Mouse (Mus musculus) G1E (cell line): Measurements from ENCODE around the gene Hs6st1. TPM values are rescaled to one million over a fixed set of nuclear protein-coding genes. Genes with fewer than 3 reads are reported as not detected.

Experiments
- ATAC-seq: 2 replicates; pipeline ENCODE4 v1.8.0; 2016; ENCODE audit warnings: mild to moderate bottlenecking; ENCODE audit not compliant: insufficient number of reproducible peaks, poor library complexity, low FRiP score, severe bottlenecking; ENCODE audit errors: extremely low read depth
- DNase-seq: peaks from one replicate; pipeline ENCODE4 v3.0.0; 2012; ENCODE audit warnings: low spot score
- H3K27me3 ChIP-seq: 2 replicates; pipeline ENCODE4 v1.6.1; 2012; ENCODE audit warnings: mild to moderate bottlenecking, low read length, inconsistent platforms; ENCODE audit not compliant: insufficient read depth
- H3K36me3 ChIP-seq: replicated peaks from 2 replicates; pipeline ENCODE3; 2012; ENCODE audit warnings: mild to moderate bottlenecking, inconsistent platforms
- H3K4me1 ChIP-seq: 2 replicates; pipeline ENCODE4 v1.6.1; 2012; ENCODE audit warnings: low read depth, low read length, inconsistent platforms, mixed read lengths; ENCODE audit not compliant: insufficient read depth
- H3K4me3 ChIP-seq: 2 replicates; pipeline ENCODE4 v1.5.1; 2012; ENCODE audit warnings: low read depth, mild to moderate bottlenecking, inconsistent platforms, low read length, moderate library complexity, mixed read lengths
- H3K9me3 ChIP-seq: replicated peaks from 2 replicates; pipeline ENCODE4 v1.6.1; 2012; ENCODE audit warnings: inconsistent platforms
- CTCF ChIP-seq: IDR thresholded peaks from 2 replicates; pipeline ENCODE4 v1.5.1; 2012; ENCODE audit warnings: low read depth, low read length, inconsistent platforms, mixed read lengths
- GATA1 ChIP-seq: IDR thresholded peaks from 2 replicates; pipeline ENCODE4 v1.6.1; 2012; ENCODE audit warnings: borderline replicate concordance, low read length, inconsistent platforms, mixed read lengths
- GATA2 ChIP-seq: IDR thresholded peaks from 2 replicates; pipeline ENCODE4 v1.6.1; 2012; ENCODE audit warnings: low read depth, low read length, inconsistent platforms, borderline replicate concordance
- POLR2AphosphoS5 ChIP-seq: IDR thresholded peaks from 2 replicates; pipeline ENCODE4 v1.6.1; 2012; ENCODE audit warnings: low read depth, low read length, inconsistent platforms; ENCODE audit not compliant: insufficient replicate concordance
- TAL1 ChIP-seq: conservative IDR thresholded peaks from 2 replicates; pipeline ENCODE4 v1.6.1; 2012; ENCODE audit warnings: low read depth, low read length, inconsistent platforms, mixed read lengths
- polyA plus RNA-seq: library from polyadenylated mRNA; stranded (reverse); fragments of >175 nt; gene quantifications from 2 replicates; pipeline ENCODE4 v1.2.3, GENCODE M21; 2012
- total RNA-seq, 2 experiments: library from RNA; stranded (forward) in 1 of 2; stranded (reverse) in 1 of 2; fragments of 200-1000 nt in 1 of 2; fragments of >200 nt in 1 of 2; fragmentation: Nextera tagmentation in 1 of 2; gene quantifications; 2 replicates each; pipeline ENCODE4 v1.2.3; 2014 to 2017

Hs6st1 gene
- total and polyA plus RNA-seq, 3 experiments: 29.3 to 62.9 (median 54.9) TPM

DNA sequence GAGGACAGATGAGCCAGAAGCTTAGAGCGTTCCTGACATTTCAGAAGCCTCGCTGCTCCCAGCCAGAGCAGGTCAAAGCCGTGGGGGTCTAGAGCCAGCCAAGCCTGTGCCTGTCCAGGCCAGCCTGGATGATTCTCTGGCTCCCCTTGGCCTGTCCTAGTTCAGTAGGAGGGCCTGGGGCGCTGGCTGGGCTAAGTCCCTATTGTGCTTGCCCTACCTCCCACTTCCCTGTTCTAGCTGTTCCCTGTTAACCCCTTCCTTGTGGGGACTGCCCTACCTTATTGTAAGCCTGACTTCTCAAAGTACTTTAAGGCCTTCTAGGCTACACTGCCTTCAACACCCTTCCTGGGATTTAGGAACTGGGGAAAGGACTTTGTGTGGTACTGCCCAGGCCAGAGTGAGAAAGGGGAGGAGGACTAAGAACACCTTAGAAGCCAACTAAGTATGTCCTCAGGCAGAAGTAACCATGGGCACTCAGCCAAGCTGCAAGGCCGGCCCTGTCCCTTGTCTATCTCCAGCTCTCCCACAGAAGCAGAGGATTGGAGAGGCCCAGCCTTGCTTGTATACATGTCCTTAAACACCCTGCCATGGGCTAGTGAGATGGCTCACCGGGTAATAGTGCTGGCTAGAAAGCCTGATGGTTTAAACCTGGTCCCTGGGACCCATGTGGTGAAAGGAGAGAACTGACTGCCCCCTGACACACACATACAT is 22.0 kb downstream of the Hs6st1 start:
- Histone ChIP-seq H3K4me3 (peak overlapping the region; percentile 47; the same call in 1 of the 2 replicates), H3K4me1 (peaks cover 71% of the 10 kb centered on the region), H3K36me3 (peaks cover 98% of the 10 kb centered on the region), H3K9me3 (no peaks in the 10 kb centered on the region), H3K27me3 (no peaks in the 10 kb centered on the region)
- DNase-seq: no peak
- TF ChIP-seq CTCF (no peak), TAL1 (no peak), GATA2 (no peak), POLR2AphosphoS5 (no peak), GATA1 (no peak)
- no peak for ATAC-seq

DNA sequence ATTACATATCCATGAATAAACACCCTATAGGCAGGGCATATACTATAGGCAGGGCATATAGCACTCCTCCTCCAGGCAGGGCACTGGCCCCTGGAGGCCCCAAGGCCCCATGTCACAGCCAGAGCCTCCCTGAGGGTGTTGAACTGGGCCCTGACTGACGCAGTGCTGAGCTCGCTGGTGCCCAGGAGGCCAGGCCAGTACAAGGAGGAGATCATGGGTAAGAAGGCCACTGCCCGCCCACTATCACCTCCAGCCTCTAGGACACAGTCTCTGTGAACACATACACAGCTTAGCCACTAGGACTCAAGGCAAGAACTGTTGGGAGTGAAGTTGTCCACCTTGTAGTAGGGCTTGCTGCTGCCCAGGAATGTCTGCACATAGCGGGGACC is 22.5 kb downstream of the Hs6st1 start:
- Histone ChIP-seq H3K4me1 (peaks cover 77% of the 10 kb centered on the region), H3K27me3 (no peaks in the 10 kb centered on the region), H3K9me3 (no peaks in the 10 kb centered on the region), H3K4me3 (peak overlapping the region; percentile 47; the same call in 1 of the 2 replicates), H3K36me3 (peaks cover 98% of the 10 kb centered on the region)
- ATAC-seq (no peak), DNase-seq (no peak)
- TF ChIP-seq GATA2 (no peak), CTCF (no peak), TAL1 (no peak), POLR2AphosphoS5 (no peak), GATA1 (no peak)

DNA sequence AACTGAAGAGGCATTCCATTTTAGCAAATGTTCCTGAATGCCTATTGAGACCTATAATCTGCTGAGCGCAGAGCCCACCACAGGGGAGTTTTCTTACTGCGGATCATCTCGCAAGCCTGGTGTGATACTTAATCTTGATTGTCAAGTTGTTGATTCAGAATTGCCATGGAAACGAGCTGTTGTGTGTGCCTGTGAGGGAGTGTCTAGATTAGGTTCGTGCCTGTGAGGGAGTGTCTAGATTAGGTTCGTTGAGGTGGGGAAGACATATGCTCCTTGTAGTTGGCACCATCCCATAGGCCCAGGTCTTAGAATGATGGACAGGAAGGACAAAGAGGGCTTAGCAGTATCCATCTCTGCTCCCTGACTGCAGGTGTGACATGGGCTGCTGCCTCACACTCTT is 23.0 kb downstream of the Hs6st1 start:
- ATAC-seq (0 out of 2 replicates have a peak, but pooled peaks have one; percentile 12), DNase-seq (no peak)
- H3K27me3 ChIP-seq: no peaks in the 10 kb centered on the region
- H3K36me3 ChIP-seq: peaks cover 98% of the 10 kb centered on the region
- H3K9me3 ChIP-seq: no peaks in the 10 kb centered on the region
- peaks cover 82% of the 10 kb centered on the region for H3K4me1 ChIP-seq
- no peak for TF ChIP-seq POLR2AphosphoS5
- TF ChIP-seq TAL1: peak; percentile 64; the same call in 1 of the 2 replicates
- H3K4me3 ChIP-seq: no peak overlapping the region

DNA sequence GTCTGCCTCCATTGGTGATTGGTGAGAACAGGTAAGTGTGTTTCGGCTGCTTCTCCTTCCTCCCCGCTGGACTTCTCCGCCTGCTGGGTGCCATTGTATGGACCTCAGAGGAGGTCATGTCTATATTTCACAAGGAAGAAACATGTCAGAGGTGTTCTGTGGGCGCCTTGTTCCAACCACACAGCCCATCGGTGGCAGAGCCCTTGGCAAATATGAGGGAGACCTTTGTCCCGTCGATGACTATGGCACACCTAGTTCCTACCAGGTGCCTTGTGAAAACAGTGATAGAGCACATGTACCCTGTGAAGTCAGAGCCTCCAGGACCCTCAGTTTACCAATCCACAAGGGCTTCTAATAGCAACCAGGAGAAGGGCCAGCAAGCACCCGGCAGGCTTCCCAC is 25.5 kb downstream of the Hs6st1 start:
- H3K27me3 ChIP-seq: no peaks in the 10 kb centered on the region
- peaks cover 94% of the 10 kb centered on the region for H3K36me3 ChIP-seq
- peaks cover 86% of the 10 kb centered on the region for H3K4me1 ChIP-seq
- no peak for TF ChIP-seq GATA2
- TF ChIP-seq CTCF: no peak
- TF ChIP-seq TAL1: no peak
- TF ChIP-seq GATA1: no peak
- no peak for TF ChIP-seq POLR2AphosphoS5
- no peak overlapping the region for H3K4me3 ChIP-seq
- ATAC-seq (no peak), DNase-seq (no peak)
- no peaks in the 10 kb centered on the region for H3K9me3 ChIP-seq

DNA sequence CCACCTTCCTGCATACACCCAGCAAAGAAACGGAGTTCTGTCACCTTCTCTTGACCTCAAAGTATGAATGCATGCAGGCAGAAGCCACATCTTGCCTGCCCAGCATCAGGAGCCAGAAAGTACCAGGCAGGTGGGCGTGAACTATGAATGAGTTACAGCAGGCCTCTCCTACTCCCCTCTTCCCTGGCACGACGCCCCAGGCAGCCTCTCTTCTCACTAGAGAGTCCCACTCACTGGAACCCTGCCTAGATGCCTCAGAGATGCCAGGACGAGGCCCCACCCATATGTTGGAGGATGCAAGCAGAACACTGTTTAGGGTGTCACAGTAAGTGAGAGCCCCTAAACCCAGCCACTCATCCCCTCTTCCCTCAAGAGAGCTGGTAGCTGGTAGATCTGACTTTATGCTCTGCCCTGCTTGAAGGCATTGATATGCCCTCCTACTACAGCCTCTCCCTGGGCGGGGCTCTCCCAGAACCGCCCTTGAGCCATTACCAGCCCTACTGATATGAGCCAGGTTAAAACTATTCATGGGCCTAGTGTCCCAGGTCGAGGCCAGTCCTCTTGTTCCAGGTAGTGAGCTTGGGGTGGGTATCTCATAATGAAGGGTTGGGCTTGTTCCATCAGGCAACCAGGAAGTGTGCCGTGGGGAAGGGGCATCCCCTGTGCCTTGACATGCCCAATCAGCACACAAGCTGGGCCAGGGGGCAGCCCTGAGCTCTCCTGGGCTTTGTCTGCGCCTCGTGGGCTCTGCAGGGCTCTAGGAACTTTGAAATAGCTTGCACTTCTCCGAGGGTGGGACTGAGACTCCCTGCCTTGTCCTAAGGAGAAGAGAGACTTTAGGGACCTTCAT is 27.4 kb downstream of the Hs6st1 start:
- peaks cover 89% of the 10 kb centered on the region for H3K36me3 ChIP-seq
- peaks cover 86% of the 10 kb centered on the region for H3K4me1 ChIP-seq
- H3K27me3 ChIP-seq: no peaks in the 10 kb centered on the region
- no peak for DNase-seq
- no peak for ATAC-seq
- H3K9me3 ChIP-seq: no peaks in the 10 kb centered on the region
- no peak overlapping the region for H3K4me3 ChIP-seq
- TF ChIP-seq GATA2: no peak
- no peak for TF ChIP-seq POLR2AphosphoS5
- no peak for TF ChIP-seq TAL1
- no peak for TF ChIP-seq GATA1
- TF ChIP-seq CTCF: no peak

DNA sequence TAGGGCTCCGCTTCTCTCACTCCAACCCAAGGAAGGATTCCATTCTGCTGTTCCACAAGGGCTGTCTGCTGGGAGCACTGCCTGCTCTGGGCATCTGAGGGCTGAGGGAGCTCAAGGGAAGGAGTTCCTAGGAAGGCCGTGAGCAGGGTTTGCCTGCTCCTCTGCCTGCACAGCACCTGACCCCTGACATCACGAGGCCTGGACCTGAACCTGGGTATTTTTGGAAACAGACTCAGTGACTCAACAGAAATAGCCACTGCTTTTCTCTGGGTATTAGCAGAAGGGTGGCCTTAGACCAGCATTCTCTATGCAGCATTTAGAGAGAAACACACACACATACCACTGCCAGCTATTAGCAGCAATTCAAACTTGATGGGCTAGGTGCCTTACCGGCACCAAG is 30.2 kb downstream of the Hs6st1 start:
- no peaks in the 10 kb centered on the region for H3K27me3 ChIP-seq
- no peaks in the 10 kb centered on the region for H3K9me3 ChIP-seq
- H3K4me1 ChIP-seq: peaks cover 85% of the 10 kb centered on the region
- TF ChIP-seq GATA2 (no peak), POLR2AphosphoS5 (no peak), CTCF (no peak), GATA1 (no peak), TAL1 (no peak)
- no peak overlapping the region; the same call in 1 of the 2 replicates for H3K4me3 ChIP-seq
- ATAC-seq (no peak), DNase-seq (no peak)
- H3K36me3 ChIP-seq: peaks cover 89% of the 10 kb centered on the region

DNA sequence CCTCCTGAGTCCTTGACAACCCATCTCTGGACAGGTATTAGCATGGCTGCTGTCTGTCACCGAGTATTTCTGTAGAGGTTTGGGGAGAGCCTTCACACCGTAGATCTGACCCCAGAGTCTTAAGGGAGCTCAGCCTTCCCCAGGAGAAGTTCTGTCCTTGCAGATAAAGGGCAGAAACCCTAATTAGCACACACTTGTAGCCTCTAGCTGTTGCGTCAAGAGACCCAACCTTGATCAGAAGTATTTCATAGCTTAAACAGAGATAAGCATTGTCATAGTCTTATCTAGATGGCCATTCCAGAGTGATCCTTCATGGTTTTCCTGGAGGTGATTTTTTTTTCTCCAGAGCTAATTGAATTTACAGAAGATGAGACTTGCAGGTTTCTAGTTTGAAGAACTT is 32.2 kb downstream of the Hs6st1 start:
- ATAC-seq (peak; percentile 70), DNase-seq (peak; percentile 79)
- Histone ChIP-seq H3K36me3 (peaks cover 90% of the 10 kb centered on the region), H3K4me3 (peak overlapping the region; percentile 55; the same call in 1 of the 2 replicates), H3K4me1 (peaks cover 85% of the 10 kb centered on the region), H3K9me3 (no peaks in the 10 kb centered on the region), H3K27me3 (no peaks in the 10 kb centered on the region)
- no peak for TF ChIP-seq GATA2
- no peak for TF ChIP-seq GATA1
- peak; percentile 63 for TF ChIP-seq TAL1
